19 mouse cellular contexts compared by ENCODE assay signal in genomic region chr17:84380340-84380739, GRCm38 (mm10).
DNase-seq lines count a peak whose midpoint lies in the region; ATAC-seq lines count a peak whose summit lies in the region.
"Had no signal": no experiment of that assay in that cellular context is flagged by ENCODE, and none has a peak within 500 bp of the region (broad histone marks: within the 10 kb centered on the region; RNA-seq: fewer than 3 reads in every experiment).

No protein-coding gene starts in this region.

- H3K9ac ChIP-seq in limb, embryonic 12.5 days (replicated peaks) = no peak overlapping the region
- H3K9ac ChIP-seq in limb, embryonic 13.5 days = no peak overlapping the region
- H3K9ac ChIP-seq: embryonic facial prominence, embryonic 13.5 days; forebrain, embryonic 12.5 days; heart, embryonic 13.5 days; hindbrain, embryonic 15.5 days had no signal

- H3K4me3 ChIP-seq in limb, embryonic 12.5 days (replicated peaks) = no peak overlapping the region
- no peak overlapping the region for H3K4me3 ChIP-seq in limb, embryonic 10.5 days
- H3K4me3 ChIP-seq in limb, embryonic 13.5 days = no peak overlapping the region
- H3K4me3 ChIP-seq: embryonic facial prominence, embryonic 13.5 days; forebrain, embryonic 12.5 days; heart, embryonic 13.5 days; hindbrain, embryonic 15.5 days had no signal

- WGBS in limb, embryonic 12.5 days = 92% methylated on average over 9 of the region's 9 CpGs
- 94% methylated on average over 9 of the region's 9 CpGs for WGBS in limb, embryonic 10.5 days
- 89% methylated on average over 9 of the region's 9 CpGs for WGBS in limb, embryonic 13.5 days

- peaks cover 42% of the 10 kb centered on the region for H3K36me3 ChIP-seq in limb, embryonic 12.5 days
- peaks cover 66% of the 10 kb centered on the region for H3K36me3 ChIP-seq in limb, embryonic 10.5 days
- peaks cover 43% of the 10 kb centered on the region for H3K36me3 ChIP-seq in limb, embryonic 13.5 days

- H3K4me1 ChIP-seq in limb, embryonic 12.5 days (replicated peaks) = peaks cover 4% of the 10 kb centered on the region; the same call in 1 of the 2 replicates
- H3K4me1 ChIP-seq in limb, embryonic 10.5 days = no peaks in the 10 kb centered on the region
- H3K4me1 ChIP-seq in limb, embryonic 13.5 days = peaks cover 15% of the 10 kb centered on the region
- H3K4me1 ChIP-seq: embryonic facial prominence, embryonic 13.5 days; forebrain, embryonic 12.5 days; hindbrain, embryonic 15.5 days had no signal

- peak overlapping the region; percentile 62 for H3K27ac ChIP-seq in limb, embryonic 12.5 days
- H3K27ac ChIP-seq in limb, embryonic 10.5 days = no peak overlapping the region
- peak overlapping the region; percentile 52; the same call in 1 of the 2 replicates for H3K27ac ChIP-seq in limb, embryonic 13.5 days
- H3K27ac ChIP-seq: embryonic facial prominence, embryonic 13.5 days; forebrain, embryonic 12.5 days; heart, embryonic 13.5 days; hindbrain, embryonic 15.5 days had no signal

- 0 out of 2 replicates have a peak, but pooled peaks cover 2% of the 10 kb centered on the region for H3K9me3 ChIP-seq in limb, embryonic 12.5 days
- no peaks in the 10 kb centered on the region for H3K9me3 ChIP-seq in limb, embryonic 10.5 days (replicated peaks)
- H3K9me3 ChIP-seq in limb, embryonic 13.5 days = no peaks in the 10 kb centered on the region
- H3K9me3 ChIP-seq: embryonic facial prominence, embryonic 13.5 days; forebrain, embryonic 12.5 days; heart, embryonic 13.5 days; hindbrain, embryonic 15.5 days had no signal

- H3K4me2 ChIP-seq in limb, embryonic 12.5 days = no peak overlapping the region
- H3K4me2 ChIP-seq in limb, embryonic 13.5 days (replicated peaks) = no peak overlapping the region
- H3K4me2 ChIP-seq: embryonic facial prominence, embryonic 13.5 days; forebrain, embryonic 12.5 days; heart, embryonic 13.5 days; hindbrain, embryonic 15.5 days had no signal

- ATAC-seq in limb, embryonic 12.5 days (ENCODE audit: insufficient number of reproducible peaks, insufficient read depth, low FRiP score, low TSS enrichment, low read depth) = no peak
- ATAC-seq in limb, embryonic 13.5 days (ENCODE audit: low FRiP score, low read depth) = no peak
- ATAC-seq in monocyte, adult 5-6 weeks (replicated peaks; ENCODE audit: insufficient number of reproducible peaks, low FRiP score, low TSS enrichment, poor library complexity, severe bottlenecking) = peak; percentile 88
- ATAC-seq: forebrain, embryonic 16.5 days had no signal

- no peak for DNase-seq in limb, embryonic 10.5 days (ENCODE audit: low spot score)
- DNase-seq in ovary, postnatal 10 days (ENCODE audit: low spot score) = no peak
- no peak for DNase-seq in right cerebral cortex, postnatal 25 days
- no peak for DNase-seq in adrenal gland, adult (ENCODE audit: inconsistent age in 2 of 2, low spot score in 1 of 2)
- DNase-seq: adrenal gland, adult 8-10 months; adrenal gland, postnatal 36 days; cerebellum, adult 11 months; cerebellum, adult 9-10 months; cerebellum, postnatal 25 days; gastrocnemius, postnatal 25 days; heart, postnatal 36 days had no signal

- no peaks in the 10 kb centered on the region for H3K27me3 ChIP-seq in limb, embryonic 12.5 days
- H3K27me3 ChIP-seq in limb, embryonic 10.5 days (ENCODE audit: low read depth, poor library complexity, severe bottlenecking) = no peaks in the 10 kb centered on the region
- H3K27me3 ChIP-seq in limb, embryonic 13.5 days = no peaks in the 10 kb centered on the region
- H3K27me3 ChIP-seq: embryonic facial prominence, embryonic 13.5 days; forebrain, embryonic 12.5 days; heart, embryonic 13.5 days; hindbrain, embryonic 15.5 days had no signal
